17 mouse cellular contexts compared by ENCODE assay signal in genomic region chr9:34797688-34798339, GRCm38 (mm10).
A peak's percentile ranks its signal among the peaks of the same experiment; 100 is the strongest.
DNase-seq lines count a peak whose midpoint lies in the region; ATAC-seq lines count a peak whose summit lies in the region.
"Had no signal": no experiment of that assay in that cellular context is flagged by ENCODE, and none has a peak within 500 bp of the region (broad histone marks: within the 10 kb centered on the region; RNA-seq: fewer than 3 reads in every experiment).

No protein-coding gene starts in this region.

- H3K27ac ChIP-seq in neural tube, embryonic 15.5 days (replicated peaks), result no peak overlapping the region
- H3K27ac ChIP-seq: embryonic facial prominence, embryonic 12.5 days; heart, embryonic 13.5 days had no signal

- ATAC-seq in neural tube, embryonic 15.5 days (ENCODE audit: low FRiP score), result no peak
- ATAC-seq: forebrain, postnatal 0 days; inflammation-experienced regulatory T-cells, adult 6 months; Patski had no signal

- DNase-seq in heart, adult 18-20 months, result peak; percentile 11 to 42
- DNase-seq in heart, postnatal 14 days, result no peak
- peak; percentile 37 for DNase-seq in neural tube, embryonic 10.5 days (ENCODE audit: extremely low spot score, low spot score)
- peak; percentile 12 for DNase-seq in gastrocnemius, postnatal 14 days
- no peak for DNase-seq in testis, postnatal 10 days (ENCODE audit: low spot score)
- no peak for DNase-seq in urinary bladder, postnatal 4 days (ENCODE audit: low spot score in 2 of 2)
- DNase-seq: adrenal gland, adult 2 months; forebrain, postnatal 0 days; left cerebral cortex, postnatal 4 days; lung, adult 2 months; spleen, adult 18-20 months had no signal

- WGBS in neural tube, embryonic 15.5 days, result 64% methylated on average over 6 of the region's 6 CpGs

- peaks cover 6% of the 10 kb centered on the region; the same call in 1 of the 2 replicates for H3K4me1 ChIP-seq in neural tube, embryonic 15.5 days
- H3K4me1 ChIP-seq: megakaryocyte, embryonic 14.5 days had no signal

- H3K4me2 ChIP-seq in neural tube, embryonic 15.5 days, result no peak overlapping the region
- H3K4me2 ChIP-seq: embryonic facial prominence, embryonic 12.5 days; heart, embryonic 13.5 days had no signal

- no peaks in the 10 kb centered on the region for H3K9me3 ChIP-seq in neural tube, embryonic 15.5 days (replicated peaks)
- H3K9me3 ChIP-seq: embryonic facial prominence, embryonic 12.5 days; heart, embryonic 13.5 days; megakaryocyte, embryonic 14.5 days had no signal

- H3K4me3 ChIP-seq in neural tube, embryonic 15.5 days (replicated peaks), result no peak overlapping the region
- H3K4me3 ChIP-seq: embryonic facial prominence, embryonic 12.5 days; heart, embryonic 13.5 days; megakaryocyte, embryonic 14.5 days had no signal

- H3K27me3 ChIP-seq in neural tube, embryonic 15.5 days (replicated peaks), result no peaks in the 10 kb centered on the region
- H3K27me3 ChIP-seq: embryonic facial prominence, embryonic 12.5 days; heart, embryonic 13.5 days; megakaryocyte, embryonic 14.5 days; Patski had no signal

- no peaks in the 10 kb centered on the region for H3K36me3 ChIP-seq in neural tube, embryonic 15.5 days
- H3K36me3 ChIP-seq: embryonic facial prominence, embryonic 12.5 days; heart, embryonic 13.5 days had no signal

- no peak overlapping the region for H3K9ac ChIP-seq in neural tube, embryonic 15.5 days (replicated peaks)
- H3K9ac ChIP-seq: embryonic facial prominence, embryonic 12.5 days; forebrain, postnatal 0 days; heart, embryonic 13.5 days had no signal

- intact Hi-C loops in heart, postnatal 14 days (cut with DNase I), result no loop called here
- intact Hi-C loops in gastrocnemius, postnatal 14 days (cut with DNase I; ENCODE audit: low total_unique reads), result no loop called here

Comparison
In these comparisons a context has a peak if more than half of its experiments do, and no peak if none do; other contexts are left out.
1. DNase-seq: peak in heart, adult 18-20 months (2 of 2), neural tube, embryonic 10.5 days (single experiment) and gastrocnemius, postnatal 14 days (single experiment); none in heart, postnatal 14 days (0 of 2), testis, postnatal 10 days (single experiment) and urinary bladder, postnatal 4 days (0 of 2).